Mouse (Mus musculus): Measurements from ENCODE around the gene Numbl.

GRCm38 (mm10) chr7:27300351-27300750, 42.1 kb downstream of the Numbl start:
- TF ChIP-seq POLR2A (IDR thresholded peaks at IDR 0.05; ENCODE audit: insufficient read length, low read depth) (no peak), POLR2AphosphoS2 (IDR thresholded peaks at IDR 0.05; ENCODE audit: insufficient read length, low read depth) (no peak), MYOD1 (IDR thresholded peaks at IDR 0.05; ENCODE audit: control insufficient read depth in 1 of 3, insufficient read length in 2 of 3, low read depth in 2 of 3) (no peak)
